Mouse (Mus musculus): ENCODE data around the gene Pcnp. TPM values are rescaled to one million over a fixed set of nuclear protein-coding genes. Genes with fewer than 3 reads are reported as not detected.

The Pcnp gene
- 398 TPM for polyA plus RNA-seq (2014; fragmentation: Illumina TruSeq; extraction: RNeasy Lipid Tissue Mini Kit (QIAGEN cat#74804))

GRCm38 (mm10) chr16:56029661-56030082 is at the start of gene Pcnp:
Gene Pcnp (minus strand): TSS chr16:56029739.

GRCm38 (mm10) chr16:56048038-56048437 is 18.5 kb upstream of the Pcnp start, which contains the start of gene Senp7:
Gene Senp7 (plus strand): TSS chr16:56048338.

GRCm38 (mm10) chr16:56037138-56038010 is 7.8 kb upstream of the Pcnp start, which contains the start of gene Trmt10c:
Gene Trmt10c (minus strand): TSS chr16:56037819.

GRCm38 (mm10) chr16:55973431-55974255 is 55.9 kb downstream of the Pcnp start, which contains the start of gene Zbtb11:
Gene Zbtb11 (plus strand): TSS chr16:55973883.

GRCm38 (mm10) chr16:55966212-55966871 is 63.2 kb downstream of the Pcnp start, which contains the start of gene Rpl24:
Gene Rpl24 (plus strand): TSS chr16:55966275.

Other genes starting within 250 kb of the Pcnp start
- 6.5 TPM for gene Nfkbiz, start 190.8 kb downstream of the Pcnp start, polyA plus RNA-seq (2014; fragmentation: Illumina TruSeq; extraction: RNeasy Lipid Tissue Mini Kit (QIAGEN cat#74804))
- gene Nxpe3, start 134.5 kb downstream of the Pcnp start, polyA plus RNA-seq (2014; fragmentation: Illumina TruSeq; extraction: RNeasy Lipid Tissue Mini Kit (QIAGEN cat#74804)) = 1.3 TPM
- gene Cep97, start 94.9 kb downstream of the Pcnp start, polyA plus RNA-seq (2014; fragmentation: Illumina TruSeq; extraction: RNeasy Lipid Tissue Mini Kit (QIAGEN cat#74804)) = 23.1 TPM
- gene Rpl24, start 63.5 kb downstream of the Pcnp start, polyA plus RNA-seq (2014; fragmentation: Illumina TruSeq; extraction: RNeasy Lipid Tissue Mini Kit (QIAGEN cat#74804)) = 824 TPM
- gene Zbtb11, start 55.9 kb downstream of the Pcnp start, polyA plus RNA-seq (2014; fragmentation: Illumina TruSeq; extraction: RNeasy Lipid Tissue Mini Kit (QIAGEN cat#74804)) = 36.2 TPM
- 64.6 TPM for gene Trmt10c, start 8.1 kb upstream of the Pcnp start, polyA plus RNA-seq (2014; fragmentation: Illumina TruSeq; extraction: RNeasy Lipid Tissue Mini Kit (QIAGEN cat#74804))
- gene Senp7, start 18.6 kb upstream of the Pcnp start, polyA plus RNA-seq (2014; fragmentation: Illumina TruSeq; extraction: RNeasy Lipid Tissue Mini Kit (QIAGEN cat#74804)) = 65.9 TPM
- 0.37 TPM for gene Impg2, start 174.6 kb upstream of the Pcnp start, polyA plus RNA-seq (2014; fragmentation: Illumina TruSeq; extraction: RNeasy Lipid Tissue Mini Kit (QIAGEN cat#74804))